Mouse (Mus musculus): Measurements from ENCODE around the gene Rassf8. TPM values are rescaled to one million over a fixed set of nuclear protein-coding genes. Genes with fewer than 3 reads are reported as not detected.

Rassf8 gene
- polyA plus RNA-seq, 1 experiment from 2014 or later: 6.2 TPM

DNA sequence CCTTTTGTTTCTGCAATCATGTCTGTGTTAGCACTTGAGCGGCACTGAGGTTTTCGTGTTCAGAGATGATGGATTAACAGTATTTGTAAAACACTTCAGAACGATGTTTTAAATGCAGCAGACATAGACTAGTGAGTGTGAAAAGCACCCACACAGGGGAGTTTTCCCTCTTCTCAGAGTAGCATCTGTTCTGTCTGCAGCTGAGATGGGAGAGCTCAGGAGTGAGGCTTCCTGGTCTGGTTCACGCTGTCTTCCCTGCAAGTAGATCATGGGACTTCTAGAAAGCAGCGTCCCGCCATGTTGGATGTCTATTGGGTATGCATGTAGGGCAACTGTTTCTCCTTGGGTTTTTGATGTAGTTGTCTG is 10.1 kb downstream of the Rassf8 start:
- no peak for ATAC-seq (ENCODE audit: low read depth)
- H3K27ac ChIP-seq (ENCODE audit: low read depth, low read length): no peak overlapping the region
- no peaks in the 10 kb centered on the region for H3K9me3 ChIP-seq (ENCODE audit: control insufficient read depth, low read length)
- no peak overlapping the region for H3K9ac ChIP-seq (replicated peaks; ENCODE audit: low read depth, low read length)
- H3K27me3 ChIP-seq (ENCODE audit: control insufficient read depth, insufficient read depth, low read length): no peaks in the 10 kb centered on the region
- H3K4me2 ChIP-seq (ENCODE audit: low read depth, low read length): no peak overlapping the region
- H3K36me3 ChIP-seq (ENCODE audit: control insufficient read depth, insufficient read depth, low read length): no peaks in the 10 kb centered on the region
- H3K4me1 ChIP-seq (ENCODE audit: control insufficient read depth, insufficient read depth, low read length): no peaks in the 10 kb centered on the region
- H3K4me3 ChIP-seq (ENCODE audit: low read depth, low read length): no peak overlapping the region
- 82% methylated on average over 6 of the region's 6 CpGs for WGBS

DNA sequence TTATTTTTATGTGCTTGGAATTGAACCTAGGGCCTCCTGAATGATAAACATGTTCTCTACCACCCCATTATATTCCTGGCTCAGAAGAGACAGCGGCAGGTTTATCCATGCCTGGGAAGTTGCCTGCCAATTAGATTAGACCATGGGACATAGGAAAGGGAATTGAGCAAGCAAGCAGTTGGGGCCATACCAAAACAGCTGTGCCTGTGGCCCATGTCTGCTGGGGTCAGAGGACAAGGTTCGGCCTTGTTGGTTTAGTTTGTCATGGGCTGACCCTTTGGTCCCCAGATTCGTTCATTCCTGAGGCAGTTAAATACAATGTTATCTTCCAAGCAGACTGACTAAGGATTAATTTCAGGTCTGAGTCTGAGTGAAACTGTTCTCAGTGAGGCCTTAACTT is 10.8 kb downstream of the Rassf8 start:
- Histone ChIP-seq H3K27ac (ENCODE audit: low read depth, low read length) (no peak overlapping the region), H3K4me2 (ENCODE audit: low read depth, low read length) (no peak overlapping the region), H3K4me3 (ENCODE audit: low read depth, low read length) (no peak overlapping the region), H3K36me3 (ENCODE audit: control insufficient read depth, insufficient read depth, low read length) (no peaks in the 10 kb centered on the region), H3K27me3 (ENCODE audit: control insufficient read depth, insufficient read depth, low read length) (no peaks in the 10 kb centered on the region), H3K9me3 (ENCODE audit: control insufficient read depth, low read length) (no peaks in the 10 kb centered on the region), H3K4me1 (ENCODE audit: control insufficient read depth, insufficient read depth, low read length) (no peaks in the 10 kb centered on the region), H3K9ac (replicated peaks; ENCODE audit: low read depth, low read length) (no peak overlapping the region)
- ATAC-seq (ENCODE audit: low read depth): no peak
- WGBS: 85% methylated on average over 3 of the region's 3 CpGs

DNA sequence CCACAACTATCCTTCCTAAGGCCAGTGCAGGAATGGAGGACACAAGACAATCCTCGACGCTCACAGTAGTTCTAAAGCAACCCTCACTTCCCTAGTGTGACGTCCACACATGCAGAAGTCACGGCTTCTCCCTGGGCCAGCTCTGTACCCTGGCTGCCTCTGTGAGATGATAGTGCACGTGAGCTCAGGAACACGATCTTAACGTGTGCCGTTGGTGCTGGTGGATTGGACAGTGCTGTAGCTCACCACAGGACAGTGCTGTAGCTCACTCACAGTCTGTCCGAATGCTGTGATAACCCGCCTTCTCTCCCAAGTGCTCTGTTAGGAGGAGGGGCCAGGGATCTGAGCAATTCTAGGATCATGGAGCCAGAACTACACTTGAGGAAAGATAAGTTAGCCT is 12.1 kb downstream of the Rassf8 start:
- H3K4me2 ChIP-seq (ENCODE audit: low read depth, low read length): no peak overlapping the region

DNA sequence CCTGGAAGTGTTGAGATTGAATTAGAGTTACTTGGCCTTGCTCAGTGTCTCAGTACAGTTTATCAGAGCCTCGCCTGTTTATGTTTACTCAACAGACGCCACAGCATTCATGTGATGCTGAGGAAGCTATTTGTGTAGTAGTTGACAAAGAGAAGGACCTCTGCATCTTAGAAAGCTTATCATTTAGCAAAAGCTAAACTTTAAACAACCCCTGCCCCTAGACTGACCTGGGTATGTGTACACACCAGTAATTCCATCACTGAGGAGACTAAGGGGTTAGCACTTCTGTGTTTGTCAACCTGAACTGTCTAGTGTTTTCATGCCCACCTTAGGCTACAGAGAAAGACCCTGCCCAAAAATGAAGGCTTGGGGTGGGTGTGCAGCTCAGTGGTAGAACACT is 12.9 kb downstream of the Rassf8 start:
- H3K36me3 ChIP-seq (ENCODE audit: control insufficient read depth, insufficient read depth, low read length): no peaks in the 10 kb centered on the region

More for the DNA sequence above, 12.1 kb downstream of the Rassf8 start:
- H3K27me3 ChIP-seq (ENCODE audit: control insufficient read depth, insufficient read depth, low read length): no peaks in the 10 kb centered on the region
- no peak overlapping the region for H3K4me3 ChIP-seq (ENCODE audit: low read depth, low read length)
- no peak for ATAC-seq (ENCODE audit: low read depth)
- no peaks in the 10 kb centered on the region for H3K4me1 ChIP-seq (ENCODE audit: control insufficient read depth, insufficient read depth, low read length)
- WGBS: 83% methylated on average over 10 of the region's 10 CpGs
- H3K36me3 ChIP-seq (ENCODE audit: control insufficient read depth, insufficient read depth, low read length): no peaks in the 10 kb centered on the region
- H3K9me3 ChIP-seq (ENCODE audit: control insufficient read depth, low read length): no peaks in the 10 kb centered on the region
- no peak overlapping the region for H3K27ac ChIP-seq (ENCODE audit: low read depth, low read length)
- no peak overlapping the region for H3K9ac ChIP-seq (replicated peaks; ENCODE audit: low read depth, low read length)

DNA sequence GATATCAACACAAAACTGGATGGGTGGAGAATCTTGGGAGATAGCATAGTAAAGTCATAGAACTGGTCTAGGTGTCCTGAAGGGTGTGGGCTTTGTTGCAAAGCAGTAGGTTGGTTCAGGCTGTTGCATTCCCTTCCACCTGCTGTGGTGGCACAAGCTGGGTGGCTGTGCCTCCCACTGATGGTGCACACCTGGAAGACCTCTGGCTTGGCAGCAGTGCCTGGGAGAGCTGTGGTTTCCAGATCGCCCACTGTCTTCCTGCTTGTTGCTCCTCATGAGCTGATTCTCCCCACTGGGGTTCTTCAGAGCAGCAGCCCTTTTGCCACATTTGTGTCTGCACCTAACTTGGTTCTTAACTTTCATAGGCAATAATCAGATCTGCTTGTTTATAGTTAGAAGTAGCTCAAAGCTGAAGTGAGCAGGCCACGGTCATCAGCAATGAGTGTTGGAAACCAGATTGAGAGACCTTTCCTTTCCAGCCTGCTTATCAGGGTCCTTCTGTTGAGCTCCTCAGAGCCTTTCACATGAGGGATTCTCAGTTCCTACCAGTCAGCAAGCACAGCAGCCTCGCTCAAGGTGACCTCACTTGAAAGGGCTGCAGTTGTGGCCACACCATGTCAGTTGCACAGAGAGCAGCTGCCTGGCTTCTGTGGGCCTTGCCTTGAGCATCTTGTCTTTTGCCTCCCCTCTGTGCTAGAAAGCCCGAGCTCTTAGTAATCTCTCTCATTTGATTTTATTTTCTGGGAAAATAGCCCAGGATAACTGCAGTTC is 13.9 kb downstream of the Rassf8 start:
- no peak overlapping the region for H3K4me2 ChIP-seq (ENCODE audit: low read depth, low read length)
- 82% methylated on average over 4 of the region's 4 CpGs for WGBS
- no peaks in the 10 kb centered on the region for H3K27me3 ChIP-seq (ENCODE audit: control insufficient read depth, insufficient read depth, low read length)
- no peaks in the 10 kb centered on the region for H3K4me1 ChIP-seq (ENCODE audit: control insufficient read depth, insufficient read depth, low read length)
- H3K4me3 ChIP-seq (ENCODE audit: low read depth, low read length): no peak overlapping the region
- no peak overlapping the region for H3K27ac ChIP-seq (ENCODE audit: low read depth, low read length)
- H3K36me3 ChIP-seq (ENCODE audit: control insufficient read depth, insufficient read depth, low read length): no peaks in the 10 kb centered on the region
- H3K9me3 ChIP-seq (ENCODE audit: control insufficient read depth, low read length): no peaks in the 10 kb centered on the region
- no peak for ATAC-seq (ENCODE audit: low read depth)
- no peak overlapping the region for H3K9ac ChIP-seq (replicated peaks; ENCODE audit: low read depth, low read length)

More for the DNA sequence above, 12.9 kb downstream of the Rassf8 start:
- no peaks in the 10 kb centered on the region for H3K27me3 ChIP-seq (ENCODE audit: control insufficient read depth, insufficient read depth, low read length)
- 89% methylated on average over 2 of the region's 2 CpGs for WGBS
- no peaks in the 10 kb centered on the region for H3K4me1 ChIP-seq (ENCODE audit: control insufficient read depth, insufficient read depth, low read length)
- H3K9ac ChIP-seq (replicated peaks; ENCODE audit: low read depth, low read length): no peak overlapping the region
- no peak for ATAC-seq (ENCODE audit: low read depth)
- no peaks in the 10 kb centered on the region for H3K9me3 ChIP-seq (ENCODE audit: control insufficient read depth, low read length)
- H3K4me2 ChIP-seq (ENCODE audit: low read depth, low read length): no peak overlapping the region
- no peak overlapping the region for H3K27ac ChIP-seq (ENCODE audit: low read depth, low read length)
- H3K4me3 ChIP-seq (ENCODE audit: low read depth, low read length): no peak overlapping the region

DNA sequence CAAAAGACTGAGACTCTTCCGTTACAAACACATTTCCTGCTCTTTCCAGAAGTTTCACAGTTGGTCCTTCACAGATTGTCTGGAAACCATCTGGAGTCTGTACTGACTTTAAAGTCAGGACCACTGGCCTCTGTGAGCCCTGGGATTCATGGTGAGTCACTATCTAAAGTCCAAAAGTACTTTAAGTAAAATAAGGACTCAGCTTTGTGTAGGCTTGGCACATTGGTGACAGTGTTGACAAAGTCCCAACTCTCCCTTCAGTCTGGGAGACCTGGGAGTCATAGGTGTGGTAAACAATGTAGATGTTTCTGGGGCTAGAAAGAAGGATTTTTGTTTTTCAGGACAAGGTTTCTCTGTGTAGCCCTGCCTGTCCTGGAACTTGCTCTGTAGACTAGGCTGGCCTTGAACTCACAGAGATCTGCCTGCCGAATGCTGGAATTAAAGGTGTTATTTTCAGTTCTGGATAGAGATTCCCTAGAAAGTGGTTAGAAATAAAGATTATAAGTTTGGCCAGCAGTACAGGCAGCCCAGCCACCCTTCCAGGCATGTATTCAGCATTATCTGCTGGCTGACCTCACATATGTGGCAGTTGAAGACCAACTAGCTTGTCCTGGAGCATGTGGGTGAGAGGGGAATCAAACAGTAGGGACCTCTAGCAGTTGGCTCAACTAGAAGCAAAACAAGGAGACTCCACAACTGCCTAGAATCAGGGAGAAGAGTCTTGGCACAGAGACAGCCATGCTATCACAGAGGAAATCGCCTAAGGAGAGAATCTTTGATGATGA is 14.8 kb downstream of the Rassf8 start:
- no peaks in the 10 kb centered on the region for H3K36me3 ChIP-seq (ENCODE audit: control insufficient read depth, insufficient read depth, low read length)
- WGBS: 91% methylated on average over 3 of the region's 3 CpGs
- H3K27ac ChIP-seq (ENCODE audit: low read depth, low read length): no peak overlapping the region
- no peak overlapping the region for H3K9ac ChIP-seq (replicated peaks; ENCODE audit: low read depth, low read length)
- no peaks in the 10 kb centered on the region for H3K27me3 ChIP-seq (ENCODE audit: control insufficient read depth, insufficient read depth, low read length)
- no peak overlapping the region for H3K4me3 ChIP-seq (ENCODE audit: low read depth, low read length)
- no peaks in the 10 kb centered on the region for H3K4me1 ChIP-seq (ENCODE audit: control insufficient read depth, insufficient read depth, low read length)
- no peaks in the 10 kb centered on the region for H3K9me3 ChIP-seq (ENCODE audit: control insufficient read depth, low read length)
- H3K4me2 ChIP-seq (ENCODE audit: low read depth, low read length): no peak overlapping the region
- no peak for ATAC-seq (ENCODE audit: low read depth)

DNA sequence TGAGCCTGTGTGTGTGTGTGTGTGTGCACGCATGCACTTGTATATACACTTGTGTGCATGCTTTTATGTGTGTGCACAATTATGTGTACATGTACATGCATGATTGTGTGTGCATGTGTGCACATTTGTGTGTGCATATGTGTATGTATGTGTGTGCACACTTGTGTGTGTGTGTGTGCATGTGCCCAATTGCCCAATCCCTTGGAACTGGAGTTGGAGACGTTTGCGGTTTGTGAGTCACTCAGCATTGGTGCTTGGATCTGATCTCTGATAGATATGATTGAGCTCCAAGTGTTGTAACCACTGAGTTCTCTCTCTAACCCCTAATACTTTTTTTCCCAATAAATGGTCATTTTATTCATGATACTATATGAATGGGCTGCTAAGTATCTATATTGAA is 15.5 kb downstream of the Rassf8 start:
- Histone ChIP-seq H3K4me2 (ENCODE audit: low read depth, low read length) (no peak overlapping the region), H3K36me3 (ENCODE audit: control insufficient read depth, insufficient read depth, low read length) (no peaks in the 10 kb centered on the region), H3K9me3 (ENCODE audit: control insufficient read depth, low read length) (no peaks in the 10 kb centered on the region), H3K4me1 (ENCODE audit: control insufficient read depth, insufficient read depth, low read length) (no peaks in the 10 kb centered on the region), H3K27me3 (ENCODE audit: control insufficient read depth, insufficient read depth, low read length) (no peaks in the 10 kb centered on the region), H3K27ac (ENCODE audit: low read depth, low read length) (no peak overlapping the region), H3K4me3 (ENCODE audit: low read depth, low read length) (no peak overlapping the region), H3K9ac (replicated peaks; ENCODE audit: low read depth, low read length) (no peak overlapping the region)
- no peak for ATAC-seq (ENCODE audit: low read depth)
- WGBS: 97% methylated on average over 3 of the region's 3 CpGs

DNA sequence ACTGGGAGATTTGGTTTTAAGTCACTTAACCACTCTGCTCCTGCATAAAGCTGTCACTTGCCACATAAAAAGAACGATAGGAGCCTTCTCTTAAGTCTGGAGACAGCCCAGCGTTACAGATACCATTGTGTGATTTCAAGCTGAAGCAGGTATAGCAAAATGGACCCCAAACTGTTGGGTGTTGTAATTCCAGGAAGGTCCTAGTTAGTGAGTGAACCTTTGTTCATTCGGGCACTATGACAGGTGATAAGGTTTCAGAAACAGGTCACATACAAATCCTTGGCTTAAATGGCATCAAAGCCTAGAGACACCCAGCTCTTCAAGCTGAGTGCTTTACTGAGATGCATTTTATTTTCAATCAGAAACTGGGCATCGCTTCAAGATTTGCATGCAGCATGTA is 16.5 kb downstream of the Rassf8 start:
- no peaks in the 10 kb centered on the region for H3K9me3 ChIP-seq (ENCODE audit: control insufficient read depth, low read length)
- no peak overlapping the region for H3K4me3 ChIP-seq (ENCODE audit: low read depth, low read length)
- no peak overlapping the region for H3K27ac ChIP-seq (ENCODE audit: low read depth, low read length)
- no peaks in the 10 kb centered on the region for H3K36me3 ChIP-seq (ENCODE audit: control insufficient read depth, insufficient read depth, low read length)
- 89% methylated on average over 4 of the region's 4 CpGs for WGBS
- H3K4me2 ChIP-seq (ENCODE audit: low read depth, low read length): no peak overlapping the region
- H3K27me3 ChIP-seq (ENCODE audit: control insufficient read depth, insufficient read depth, low read length): no peaks in the 10 kb centered on the region
- no peak for ATAC-seq (ENCODE audit: low read depth)
- no peaks in the 10 kb centered on the region for H3K4me1 ChIP-seq (ENCODE audit: control insufficient read depth, insufficient read depth, low read length)
- no peak overlapping the region for H3K9ac ChIP-seq (replicated peaks; ENCODE audit: low read depth, low read length)

DNA sequence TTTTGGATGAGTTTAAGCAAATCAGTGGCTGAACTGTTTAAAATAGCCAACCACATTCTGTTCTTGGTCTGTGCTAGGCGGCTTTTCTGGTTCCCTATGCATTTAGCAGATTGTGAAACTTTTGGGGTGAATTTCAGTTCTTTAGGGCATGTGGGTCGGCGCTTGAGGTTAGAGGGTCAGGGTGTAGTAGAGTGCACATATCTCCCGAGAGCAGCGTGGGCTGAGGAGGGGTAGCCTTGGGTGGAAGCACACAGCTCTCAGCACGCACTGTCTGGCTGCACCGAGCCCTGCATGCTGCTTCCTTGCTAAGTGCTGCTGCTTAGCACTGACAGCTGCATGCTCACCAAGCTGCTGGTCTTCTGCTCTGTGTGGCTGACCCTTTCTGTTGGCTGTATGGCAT is 18.5 kb downstream of the Rassf8 start:
- no peaks in the 10 kb centered on the region for H3K4me1 ChIP-seq (ENCODE audit: control insufficient read depth, insufficient read depth, low read length)
- no peaks in the 10 kb centered on the region for H3K27me3 ChIP-seq (ENCODE audit: control insufficient read depth, insufficient read depth, low read length)
- no peak overlapping the region for H3K4me3 ChIP-seq (ENCODE audit: low read depth, low read length)
- ATAC-seq (ENCODE audit: low read depth): no peak
- no peak overlapping the region for H3K27ac ChIP-seq (ENCODE audit: low read depth, low read length)
- no peaks in the 10 kb centered on the region for H3K36me3 ChIP-seq (ENCODE audit: control insufficient read depth, insufficient read depth, low read length)
- H3K4me2 ChIP-seq (ENCODE audit: low read depth, low read length): no peak overlapping the region
- 74% methylated on average over 7 of the region's 7 CpGs for WGBS
- no peaks in the 10 kb centered on the region for H3K9me3 ChIP-seq (ENCODE audit: control insufficient read depth, low read length)
- no peak overlapping the region for H3K9ac ChIP-seq (replicated peaks; ENCODE audit: low read depth, low read length)

Measured in neural tube, embryonic 14.5 days (tissue).